Mouse (Mus musculus): ENCODE data around the gene Slc36a3. TPM values are rescaled to one million over a fixed set of nuclear protein-coding genes. Genes with fewer than 3 reads are reported as not detected.
A peak's percentile ranks its signal among the peaks of the same experiment; 100 is the strongest.

Slc36a3 gene
- polyA plus RNA-seq, 1 experiment from 2014 or later, result not detected

DNA sequence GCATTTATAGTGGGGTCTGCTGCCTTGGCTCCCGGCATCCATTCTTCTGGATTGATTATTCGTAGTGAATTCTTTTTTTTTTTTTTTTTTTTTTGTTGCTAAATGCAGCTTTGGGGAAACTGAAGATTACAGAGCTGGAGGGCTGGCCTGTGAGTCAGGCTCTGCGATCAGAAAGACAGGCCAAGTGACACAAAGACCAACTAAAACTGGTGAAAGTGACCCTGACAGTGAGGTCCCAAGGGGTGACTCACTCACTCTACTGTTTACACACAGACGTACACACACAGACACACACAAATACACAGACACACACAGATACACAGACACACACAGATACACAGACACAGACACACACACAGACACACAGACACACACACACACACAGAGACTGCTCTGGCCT, 19.0 kb upstream of the Slc36a3 start:
- 65% methylated on average over 4 of the region's 4 CpGs for WGBS (ENCODE audit: insufficient replicate concordance)
- ATAC-seq (ENCODE audit: low read depth) (no peak), DNase-seq (no peak)
- Histone ChIP-seq H3K27ac (no peak overlapping the region), H3K27me3 (no peaks in the 10 kb centered on the region), H3K4me2 (no peak overlapping the region), H3K4me3 (replicated peaks) (no peak overlapping the region), H3K9me3 (replicated peaks) (no peaks in the 10 kb centered on the region), H3K4me1 (replicated peaks) (no peaks in the 10 kb centered on the region), H3K36me3 (0 out of 2 replicates have a peak, but pooled peaks cover 4% of the 10 kb centered on the region), H3K9ac (no peak overlapping the region)

DNA sequence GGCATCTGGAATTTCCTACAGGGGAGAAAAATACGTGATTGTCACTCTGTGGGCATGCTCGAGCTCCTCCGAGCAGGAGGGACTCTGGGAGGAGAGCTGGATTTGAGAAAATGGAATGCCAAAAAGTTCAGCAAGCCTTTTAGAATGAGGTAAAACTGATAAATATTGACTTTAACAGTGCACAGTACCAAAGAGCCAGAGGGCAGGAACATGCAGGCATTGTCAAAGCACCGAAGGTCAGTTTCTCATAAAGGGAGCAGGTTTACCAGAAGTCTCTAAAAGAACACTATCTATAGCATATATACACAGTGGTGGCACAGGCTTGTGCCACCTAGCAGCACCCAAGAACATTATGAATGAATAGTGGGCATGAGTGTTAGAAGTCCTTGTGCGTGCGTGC, 17.4 kb upstream of the Slc36a3 start:
- DNase-seq (no peak), ATAC-seq (ENCODE audit: low read depth) (no peak)
- H3K36me3 ChIP-seq, result 0 out of 2 replicates have a peak, but pooled peaks cover 4% of the 10 kb centered on the region
- H3K27ac ChIP-seq, result 0 out of 2 replicates have a peak overlapping the region, but pooled peaks have one; percentile 18
- WGBS (ENCODE audit: insufficient replicate concordance), result 74% methylated on average over 6 of the region's 6 CpGs
- H3K9me3 ChIP-seq (replicated peaks), result no peaks in the 10 kb centered on the region
- no peak overlapping the region for H3K9ac ChIP-seq
- no peak overlapping the region for H3K4me3 ChIP-seq (replicated peaks)
- no peaks in the 10 kb centered on the region for H3K27me3 ChIP-seq
- H3K4me2 ChIP-seq, result no peak overlapping the region
- no peaks in the 10 kb centered on the region for H3K4me1 ChIP-seq (replicated peaks)

DNA sequence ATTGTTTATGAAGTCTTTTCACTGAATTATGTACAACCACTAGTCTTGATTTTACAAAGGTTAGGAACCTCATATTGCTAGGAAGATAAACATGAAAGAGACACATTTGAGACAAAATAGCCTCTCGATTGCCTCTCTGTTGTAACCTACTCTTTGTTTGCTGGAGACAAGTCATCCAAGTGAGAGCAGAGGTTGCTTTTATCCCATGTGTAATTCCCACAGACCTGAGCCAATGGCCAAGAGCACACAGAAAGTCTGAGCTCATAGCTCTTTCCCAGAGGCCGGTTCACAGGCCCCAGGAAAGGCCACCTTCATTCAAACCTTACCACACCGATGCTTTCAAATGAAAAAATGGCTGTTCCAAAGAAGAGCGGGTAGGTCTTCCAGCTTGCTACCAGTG, 17.0 kb upstream of the Slc36a3 start:
- WGBS (ENCODE audit: insufficient replicate concordance), result 69% methylated on average over 4 of the region's 4 CpGs

DNA sequence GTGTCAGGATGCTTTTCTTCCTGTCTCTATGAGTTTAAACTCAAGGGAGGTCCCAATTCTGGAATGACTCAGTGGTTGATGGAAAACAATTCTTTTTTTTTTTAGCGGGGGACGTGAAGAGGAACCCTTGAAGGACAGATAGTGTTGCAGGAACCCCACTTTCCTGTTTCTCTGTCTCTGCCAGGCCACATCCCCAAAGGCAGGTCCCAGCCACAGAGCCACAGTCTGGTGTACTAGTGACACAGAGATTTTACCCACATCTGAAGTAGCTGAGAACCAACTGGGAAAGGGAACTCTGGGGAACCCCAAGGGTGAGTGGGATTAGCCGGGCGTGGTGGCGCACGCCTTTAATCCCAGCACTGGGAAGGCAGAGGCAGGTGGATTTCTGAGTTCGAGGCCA, 14.2 kb upstream of the Slc36a3 start:
- H3K4me3 ChIP-seq (replicated peaks), result no peak overlapping the region
- no peak overlapping the region for H3K9ac ChIP-seq
- H3K27me3 ChIP-seq, result no peaks in the 10 kb centered on the region
- no peak overlapping the region for H3K4me2 ChIP-seq
- no peaks in the 10 kb centered on the region for H3K4me1 ChIP-seq (replicated peaks)
- no peaks in the 10 kb centered on the region for H3K36me3 ChIP-seq
- no peak for DNase-seq
- WGBS (ENCODE audit: insufficient replicate concordance), result 66% methylated on average over 7 of the region's 7 CpGs
- H3K27ac ChIP-seq, result no peak overlapping the region
- no peaks in the 10 kb centered on the region for H3K9me3 ChIP-seq (replicated peaks)
- no peak for ATAC-seq (ENCODE audit: low read depth)

More for the DNA sequence above, 17.0 kb upstream of the Slc36a3 start:
- no peaks in the 10 kb centered on the region for H3K27me3 ChIP-seq
- H3K9ac ChIP-seq, result no peak overlapping the region
- DNase-seq, result no peak
- H3K27ac ChIP-seq, result 0 out of 2 replicates have a peak overlapping the region, but pooled peaks have one; percentile 18
- no peaks in the 10 kb centered on the region for H3K9me3 ChIP-seq (replicated peaks)
- no peak overlapping the region for H3K4me2 ChIP-seq
- no peak overlapping the region for H3K4me3 ChIP-seq (replicated peaks)
- 0 out of 2 replicates have a peak, but pooled peaks cover 4% of the 10 kb centered on the region for H3K36me3 ChIP-seq
- no peaks in the 10 kb centered on the region for H3K4me1 ChIP-seq (replicated peaks)
- ATAC-seq (ENCODE audit: low read depth), result no peak

DNA sequence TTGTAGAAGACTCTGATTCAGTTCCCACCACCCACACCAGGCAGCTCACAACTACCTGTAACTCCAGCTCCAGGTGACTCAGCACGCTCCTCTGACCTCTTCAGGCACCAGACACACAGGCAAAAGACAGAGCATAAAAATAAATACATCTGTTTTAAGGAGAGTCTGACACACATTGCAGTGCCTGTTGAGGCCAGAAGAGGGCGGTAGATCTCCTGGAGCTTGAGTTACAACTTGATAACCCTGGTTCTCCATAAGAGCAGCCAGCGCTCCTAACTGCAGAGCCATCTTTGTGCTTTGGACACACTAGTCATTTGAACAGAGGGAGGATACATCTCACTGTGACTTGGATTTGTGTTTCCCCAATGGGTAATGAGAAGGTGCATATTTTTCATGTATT, 13.2 kb upstream of the Slc36a3 start:
- no peak overlapping the region for H3K27ac ChIP-seq
- H3K9me3 ChIP-seq (replicated peaks), result no peaks in the 10 kb centered on the region
- no peak overlapping the region for H3K9ac ChIP-seq
- no peaks in the 10 kb centered on the region for H3K4me1 ChIP-seq (replicated peaks)
- WGBS (ENCODE audit: insufficient replicate concordance), result 35% methylated on average over 3 of the region's 3 CpGs
- DNase-seq (peak; percentile 12), ATAC-seq (ENCODE audit: low read depth) (no peak)
- no peaks in the 10 kb centered on the region for H3K27me3 ChIP-seq
- H3K36me3 ChIP-seq, result no peaks in the 10 kb centered on the region
- H3K4me2 ChIP-seq, result no peak overlapping the region
- H3K4me3 ChIP-seq (replicated peaks), result no peak overlapping the region

DNA sequence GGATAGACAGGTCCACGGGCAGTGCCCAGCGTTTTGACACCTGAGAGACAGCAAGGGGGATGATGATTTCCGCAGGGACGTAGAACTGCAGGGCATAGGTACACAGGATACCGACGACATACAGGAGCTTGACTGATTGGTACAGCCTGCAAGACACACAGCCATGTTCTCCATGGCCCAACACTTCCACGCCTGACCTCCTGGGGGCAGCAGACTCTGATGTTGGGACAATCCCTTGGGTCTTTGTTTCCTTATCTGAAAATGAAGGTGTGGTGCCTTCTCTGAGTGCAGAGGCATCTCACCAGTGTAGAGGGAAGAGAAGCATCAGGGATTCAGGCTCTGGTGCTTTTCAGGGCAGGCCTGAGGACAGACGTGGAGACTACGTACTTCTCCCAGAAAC, 11.2 kb upstream of the Slc36a3 start:
- Histone ChIP-seq H3K4me1 (replicated peaks) (no peaks in the 10 kb centered on the region), H3K4me2 (no peak overlapping the region), H3K4me3 (replicated peaks) (no peak overlapping the region), H3K36me3 (no peaks in the 10 kb centered on the region), H3K9me3 (replicated peaks) (no peaks in the 10 kb centered on the region), H3K27me3 (no peaks in the 10 kb centered on the region), H3K9ac (no peak overlapping the region), H3K27ac (no peak overlapping the region)
- peak; percentile 37 for DNase-seq
- WGBS (ENCODE audit: insufficient replicate concordance), result 36% methylated on average over 9 of the region's 9 CpGs
- no peak for ATAC-seq (ENCODE audit: low read depth)

DNA sequence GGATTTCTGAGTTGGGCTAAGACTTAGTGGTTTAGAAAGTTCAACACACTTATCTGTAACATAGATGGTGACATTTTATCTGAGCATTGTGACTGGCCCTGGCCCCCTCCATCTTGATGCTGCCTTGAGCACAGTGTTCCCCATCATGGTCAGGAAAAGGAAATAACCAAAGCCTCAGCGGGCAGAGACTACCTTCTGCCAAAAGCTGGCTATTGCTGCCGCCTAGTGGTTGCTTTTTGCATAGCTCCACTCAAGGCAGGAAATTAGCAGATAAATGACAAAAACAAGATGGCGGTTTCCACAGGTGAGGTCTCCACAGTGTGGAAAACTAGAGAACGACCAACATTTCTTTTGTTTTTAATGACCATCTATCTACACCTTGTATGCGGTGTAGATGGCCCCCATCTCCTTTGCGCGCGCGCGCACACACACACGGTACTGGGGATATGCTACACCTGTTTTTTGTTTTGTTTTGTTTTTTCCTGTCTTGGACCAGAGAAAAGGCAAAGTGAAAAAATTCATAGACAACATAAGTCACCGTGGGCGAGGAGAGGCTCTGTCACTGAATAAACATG, 7.4 kb upstream of the Slc36a3 start:
- 42% methylated on average over 13 of the region's 13 CpGs for WGBS (ENCODE audit: insufficient replicate concordance)
- H3K4me3 ChIP-seq (replicated peaks), result no peak overlapping the region
- H3K27me3 ChIP-seq, result no peaks in the 10 kb centered on the region
- no peaks in the 10 kb centered on the region for H3K36me3 ChIP-seq
- peak; percentile 44 for DNase-seq
- no peaks in the 10 kb centered on the region for H3K9me3 ChIP-seq (replicated peaks)
- peak; percentile 45 for ATAC-seq (ENCODE audit: low read depth)
- no peak overlapping the region for H3K4me2 ChIP-seq
- no peaks in the 10 kb centered on the region for H3K4me1 ChIP-seq (replicated peaks)
- H3K9ac ChIP-seq, result no peak overlapping the region
- no peak overlapping the region for H3K27ac ChIP-seq

DNA sequence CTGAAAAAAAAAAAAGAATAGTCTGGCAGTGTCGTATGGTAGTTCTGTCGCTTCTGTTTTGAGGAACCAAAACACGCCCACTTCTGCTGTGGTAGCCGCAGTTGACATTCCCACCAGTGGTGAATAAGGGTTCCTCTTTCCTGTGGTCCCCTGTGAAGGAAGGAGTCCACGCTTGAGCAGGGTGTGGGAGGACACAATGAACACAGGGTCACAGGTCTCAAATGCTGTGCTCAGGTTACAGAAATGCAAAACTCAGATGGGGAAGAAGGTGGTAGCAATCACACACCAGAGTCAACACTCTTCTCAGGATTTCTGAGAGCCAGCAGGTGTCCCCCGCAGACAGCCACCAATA, 3.5 kb upstream of the Slc36a3 start:
- H3K36me3 ChIP-seq, result no peaks in the 10 kb centered on the region
- H3K4me1 ChIP-seq (replicated peaks), result no peaks in the 10 kb centered on the region
- H3K4me2 ChIP-seq, result no peak overlapping the region
- 30% methylated on average over 6 of the region's 6 CpGs for WGBS (ENCODE audit: insufficient replicate concordance)
- no peak overlapping the region for H3K27ac ChIP-seq
- H3K9ac ChIP-seq, result no peak overlapping the region
- no peaks in the 10 kb centered on the region for H3K27me3 ChIP-seq
- DNase-seq (no peak), ATAC-seq (ENCODE audit: low read depth) (no peak)
- H3K4me3 ChIP-seq (replicated peaks), result no peak overlapping the region
- H3K9me3 ChIP-seq (replicated peaks), result no peaks in the 10 kb centered on the region

DNA sequence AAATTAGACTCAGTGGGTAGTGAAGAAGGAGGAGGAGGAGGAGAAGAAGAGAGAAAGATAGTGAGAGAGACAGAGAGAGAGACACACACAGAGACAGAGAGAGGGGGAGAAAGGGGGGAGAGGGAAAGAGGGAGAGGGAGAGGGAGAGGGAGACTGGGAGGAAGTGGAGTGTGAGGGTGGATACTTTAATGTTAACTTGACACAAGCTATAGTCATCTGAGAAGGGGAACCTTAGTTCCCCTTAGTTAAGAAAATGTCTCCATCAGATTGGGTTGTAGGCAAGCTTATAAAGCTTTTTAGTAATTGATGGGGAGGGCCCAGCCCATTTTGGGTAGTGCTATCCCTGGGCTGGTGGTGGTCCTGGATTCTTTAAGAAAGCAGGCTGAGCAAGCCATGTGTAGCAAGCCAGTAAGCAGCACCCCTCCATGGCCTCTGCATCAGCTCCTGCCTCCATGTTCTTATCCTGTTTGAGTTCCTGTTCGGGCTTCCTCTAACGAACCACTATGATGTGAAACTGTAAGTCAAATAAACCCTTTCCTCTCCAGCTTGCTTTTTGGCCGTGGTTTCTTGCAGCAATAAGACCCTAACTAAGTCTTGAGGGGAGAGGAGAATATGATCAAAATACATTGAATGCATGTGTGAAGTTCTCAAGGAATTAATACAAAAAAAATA, 3.0 kb upstream of the Slc36a3 start:
- Histone ChIP-seq H3K36me3 (no peaks in the 10 kb centered on the region), H3K9me3 (replicated peaks) (no peaks in the 10 kb centered on the region), H3K9ac (no peak overlapping the region), H3K27ac (no peak overlapping the region; the same call in none of the 2 replicates), H3K27me3 (no peaks in the 10 kb centered on the region), H3K4me2 (no peak overlapping the region), H3K4me3 (replicated peaks) (no peak overlapping the region), H3K4me1 (replicated peaks) (no peaks in the 10 kb centered on the region)
- DNase-seq (no peak), ATAC-seq (ENCODE audit: low read depth) (no peak)
- 11% methylated on average over 3 of the region's 3 CpGs for WGBS (ENCODE audit: insufficient replicate concordance)

DNA sequence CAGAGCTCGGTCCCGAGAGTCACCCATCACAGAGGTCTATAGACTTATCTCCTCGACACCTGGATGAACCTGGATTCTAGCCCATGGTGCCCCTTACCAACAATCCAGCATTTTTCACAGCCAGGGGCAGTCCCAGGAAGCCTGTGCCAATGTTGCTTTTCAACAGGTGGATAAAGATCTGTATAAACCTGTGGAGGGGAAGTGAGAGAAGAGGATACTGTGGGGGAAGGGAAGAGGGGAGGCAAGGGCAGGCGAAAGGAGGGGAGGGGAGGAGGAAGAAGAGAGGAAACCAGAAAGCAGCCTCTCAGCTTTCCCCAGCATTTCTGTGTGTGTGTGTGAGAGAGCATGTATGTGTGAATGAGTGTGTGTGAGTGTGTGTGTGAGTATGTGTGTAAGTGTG, 3.0 kb downstream of the Slc36a3 start:
- Histone ChIP-seq H3K27ac (no peak overlapping the region), H3K4me2 (no peak overlapping the region), H3K4me1 (replicated peaks) (no peaks in the 10 kb centered on the region), H3K4me3 (replicated peaks) (no peak overlapping the region), H3K36me3 (no peaks in the 10 kb centered on the region), H3K9ac (no peak overlapping the region), H3K9me3 (replicated peaks) (no peaks in the 10 kb centered on the region), H3K27me3 (no peaks in the 10 kb centered on the region)
- no peak for ATAC-seq (ENCODE audit: low read depth)
- 47% methylated on average over 4 of the region's 4 CpGs for WGBS (ENCODE audit: insufficient replicate concordance)
- no peak for DNase-seq

DNA sequence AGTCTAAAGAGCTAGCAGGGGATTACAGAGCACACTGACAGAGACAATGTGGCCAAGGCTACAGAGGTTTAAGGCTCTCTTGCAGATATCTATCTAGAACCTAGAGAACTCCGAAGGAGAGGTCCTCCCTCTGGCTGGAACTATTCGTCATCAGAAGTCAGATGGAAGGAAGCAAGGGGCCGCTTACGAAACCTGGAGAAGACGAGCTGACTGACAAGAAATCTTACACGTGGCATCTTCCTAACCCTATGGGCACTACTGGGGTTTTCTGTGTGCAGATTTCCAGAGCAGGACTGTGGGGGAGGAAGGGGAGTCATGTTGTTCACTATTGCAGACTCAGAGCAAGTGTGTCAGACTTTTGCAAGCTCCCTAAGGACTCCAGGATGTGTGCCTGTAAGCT, 4.1 kb downstream of the Slc36a3 start:
- H3K36me3 ChIP-seq, result no peaks in the 10 kb centered on the region
- H3K4me2 ChIP-seq, result no peak overlapping the region
- no peak overlapping the region for H3K9ac ChIP-seq
- no peak for ATAC-seq (ENCODE audit: low read depth)
- H3K27me3 ChIP-seq, result no peaks in the 10 kb centered on the region
- 29% methylated on average over 6 of the region's 6 CpGs for WGBS (ENCODE audit: insufficient replicate concordance)
- H3K4me1 ChIP-seq (replicated peaks), result no peaks in the 10 kb centered on the region
- no peaks in the 10 kb centered on the region for H3K9me3 ChIP-seq (replicated peaks)
- no peak overlapping the region for H3K4me3 ChIP-seq (replicated peaks)
- DNase-seq, result no peak
- no peak overlapping the region for H3K27ac ChIP-seq

DNA sequence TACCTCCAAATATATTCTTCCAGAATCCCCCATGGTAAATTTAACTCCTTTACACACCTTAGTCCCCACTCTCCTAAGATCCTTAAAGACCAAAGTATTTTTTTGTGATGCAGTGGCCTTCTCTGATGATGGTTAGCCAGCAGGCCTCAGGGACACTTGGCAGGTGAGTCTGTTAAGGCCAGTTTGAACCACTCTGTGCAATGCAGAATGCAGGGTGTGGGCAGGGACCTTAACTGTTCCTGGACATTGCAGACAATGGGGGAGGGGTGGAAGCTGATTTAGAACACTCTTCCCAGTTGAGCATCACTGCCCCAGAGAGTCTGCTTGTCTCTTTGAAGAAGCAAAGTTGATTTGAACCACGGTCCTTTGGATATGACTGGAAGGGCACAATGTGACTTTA, 4.7 kb downstream of the Slc36a3 start:
- Histone ChIP-seq H3K27ac (no peak overlapping the region), H3K36me3 (no peaks in the 10 kb centered on the region), H3K27me3 (no peaks in the 10 kb centered on the region), H3K4me2 (no peak overlapping the region), H3K4me1 (replicated peaks) (no peaks in the 10 kb centered on the region), H3K9me3 (replicated peaks) (no peaks in the 10 kb centered on the region), H3K4me3 (replicated peaks) (no peak overlapping the region), H3K9ac (no peak overlapping the region)
- DNase-seq (no peak), ATAC-seq (ENCODE audit: low read depth) (no peak)
- WGBS (ENCODE audit: insufficient replicate concordance), result 64% methylated on average over 1 of the region's 1 CpGs

All from liver, embryonic 13.5 days (tissue).